Mouse (Mus musculus) G1E (cell line): ENCODE data around the gene Lrrc63.

Experiments
- CTCF ChIP-seq: IDR thresholded peaks from 2 replicates; pipeline ENCODE4 v1.5.1; 2012; ENCODE audit warnings: low read depth, low read length, inconsistent platforms, mixed read lengths
- TAL1 ChIP-seq: conservative IDR thresholded peaks from 2 replicates; pipeline ENCODE4 v1.6.1; 2012; ENCODE audit warnings: low read depth, low read length, inconsistent platforms, mixed read lengths

- TF ChIP-seq CTCF (no peak), TAL1 (no peak)
Measured at GRCm38 (mm10) chr14:75177400-75177799, 46.7 kb upstream of the Lrrc63 start.
